ENCODE assay signal across 8 mouse cellular contexts in the genomic region with DNA sequence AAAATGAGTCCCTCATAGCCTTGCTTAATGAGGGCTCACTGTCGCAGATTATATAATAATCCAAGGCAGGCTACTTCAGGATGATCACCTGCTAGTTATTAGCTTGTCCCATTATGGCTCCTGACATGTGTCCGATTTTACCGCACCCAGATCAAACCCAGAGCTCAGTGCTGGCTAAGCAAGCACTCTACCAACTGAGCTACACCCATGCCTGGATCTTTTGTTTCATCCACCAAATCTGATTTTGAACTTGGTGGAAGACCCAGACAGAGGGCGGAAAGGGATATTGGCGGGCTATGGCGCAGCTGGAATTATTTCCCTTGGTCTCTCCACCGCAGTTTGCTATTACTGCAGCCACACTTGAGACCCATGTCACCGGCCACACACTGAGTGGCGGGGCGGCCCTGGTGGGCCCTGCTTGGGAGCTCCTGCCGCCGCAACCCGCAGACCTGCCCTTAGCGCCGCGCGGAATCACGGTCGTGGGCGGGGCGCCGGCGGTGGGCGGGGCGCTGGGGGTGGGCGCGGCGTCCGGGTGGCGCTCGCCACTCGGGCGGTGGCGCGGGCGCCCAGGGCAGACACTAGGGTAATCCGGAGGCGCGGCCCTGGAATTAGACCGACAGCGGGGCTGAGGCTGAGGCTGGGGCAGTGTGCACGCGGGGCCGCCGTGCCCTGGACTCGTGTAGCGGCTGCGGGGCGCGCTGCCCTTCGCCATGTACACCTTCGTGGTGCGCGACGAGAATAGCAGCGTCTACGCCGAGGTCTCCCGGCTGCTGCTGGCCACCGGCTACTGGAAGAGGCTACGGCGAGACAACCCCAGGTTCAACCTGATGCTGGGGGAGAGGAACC. TPM values are rescaled to one million over a fixed set of nuclear protein-coding genes. Genes with fewer than 3 reads are reported as not detected.
A peak's percentile ranks its signal among the peaks of the same experiment; 100 is the strongest.
DNase-seq lines count a peak whose midpoint lies in the region; ATAC-seq lines count a peak whose summit lies in the region.

A gene (plus strand): TSS at position 506 of the 846 bp plus-strand sequence.

- H3K27ac ChIP-seq in embryonic facial prominence, embryonic 10.5 days (replicated peaks): peak within 1 kb of the TSS; percentile 92
- H3K27ac ChIP-seq in intestine, embryonic 16.5 days (ENCODE audit: low read length): peak within 1 kb of the TSS; percentile 54
- peak within 1 kb of the TSS; percentile 86 for H3K27ac ChIP-seq in limb, embryonic 10.5 days
- no peak within 1 kb of the TSS for H3K27ac ChIP-seq in midbrain, embryonic 11.5 days (ENCODE audit: low read depth, low read length)

- 2% methylated on average over 62 of the region's 62 CpGs for WGBS in embryonic facial prominence, embryonic 10.5 days
- WGBS in intestine, embryonic 16.5 days: 2% methylated on average over 55 of the region's 62 CpGs
- WGBS in limb, embryonic 10.5 days: under 1% methylated on average over 62 of the region's 62 CpGs
- WGBS in midbrain, embryonic 11.5 days: 2% methylated on average over 61 of the region's 62 CpGs

- peak within 1 kb of the TSS; percentile 92 for H3K4me3 ChIP-seq in embryonic facial prominence, embryonic 10.5 days
- H3K4me3 ChIP-seq in intestine, embryonic 16.5 days (ENCODE audit: low read length): peak within 1 kb of the TSS; percentile 81
- peak within 1 kb of the TSS; percentile 70 for H3K4me3 ChIP-seq in limb, embryonic 10.5 days
- H3K4me3 ChIP-seq in midbrain, embryonic 11.5 days (ENCODE audit: low read depth, low read length): peak within 1 kb of the TSS; percentile 78

- no peaks in the 10 kb centered on the region for H3K9me3 ChIP-seq in embryonic facial prominence, embryonic 10.5 days
- H3K9me3 ChIP-seq in intestine, embryonic 16.5 days (ENCODE audit: control insufficient read depth, low read length): no peaks in the 10 kb centered on the region
- H3K9me3 ChIP-seq in limb, embryonic 10.5 days (replicated peaks): no peaks in the 10 kb centered on the region
- no peaks in the 10 kb centered on the region for H3K9me3 ChIP-seq in midbrain, embryonic 11.5 days (ENCODE audit: control insufficient read depth, low read length)

- H3K9ac ChIP-seq in intestine, embryonic 16.5 days (ENCODE audit: low read depth, low read length): peak within 1 kb of the TSS; percentile 79
- peak within 1 kb of the TSS; percentile 84 for H3K9ac ChIP-seq in midbrain, embryonic 11.5 days (ENCODE audit: low read length)

- H3K4me2 ChIP-seq in intestine, embryonic 16.5 days (ENCODE audit: low read depth, low read length): peak within 1 kb of the TSS; percentile 83
- peak within 1 kb of the TSS; percentile 54 for H3K4me2 ChIP-seq in midbrain, embryonic 11.5 days

- peaks cover 22% of the 10 kb centered on the region for H3K4me1 ChIP-seq in embryonic facial prominence, embryonic 10.5 days
- 0 out of 2 replicates have a peak, but pooled peaks cover 2% of the 10 kb centered on the region for H3K4me1 ChIP-seq in intestine, embryonic 16.5 days (ENCODE audit: control insufficient read depth, insufficient read depth, low read length)
- peaks cover 25% of the 10 kb centered on the region for H3K4me1 ChIP-seq in limb, embryonic 10.5 days
- H3K4me1 ChIP-seq in midbrain, embryonic 11.5 days (ENCODE audit: control insufficient read depth, insufficient read depth, low read length): peaks cover 9% of the 10 kb centered on the region

- no peaks in the 10 kb centered on the region for H3K27me3 ChIP-seq in embryonic facial prominence, embryonic 10.5 days (replicated peaks; ENCODE audit: low read depth, poor library complexity, severe bottlenecking)
- no peaks in the 10 kb centered on the region for H3K27me3 ChIP-seq in intestine, embryonic 16.5 days (replicated peaks; ENCODE audit: control insufficient read depth, insufficient read depth, low read length)
- no peaks in the 10 kb centered on the region for H3K27me3 ChIP-seq in limb, embryonic 10.5 days (ENCODE audit: low read depth, poor library complexity, severe bottlenecking)
- H3K27me3 ChIP-seq in midbrain, embryonic 11.5 days (ENCODE audit: control insufficient read depth, insufficient read depth, low read length): no peaks in the 10 kb centered on the region

- peaks cover 28% of the 10 kb centered on the region for H3K36me3 ChIP-seq in embryonic facial prominence, embryonic 10.5 days (replicated peaks)
- no peaks in the 10 kb centered on the region for H3K36me3 ChIP-seq in intestine, embryonic 16.5 days (ENCODE audit: control insufficient read depth, insufficient read depth, low read length)
- peaks cover 28% of the 10 kb centered on the region for H3K36me3 ChIP-seq in limb, embryonic 10.5 days
- no peaks in the 10 kb centered on the region for H3K36me3 ChIP-seq in midbrain, embryonic 11.5 days (ENCODE audit: control insufficient read depth, insufficient read depth, low read length)

- peak; percentile 85 to 92 for DNase-seq in adrenal gland, postnatal 36 days
- peak; percentile 89 for DNase-seq in embryonic facial prominence, embryonic 10.5 days (ENCODE audit: low spot score)
- peak; percentile 89 for DNase-seq in limb, embryonic 10.5 days (ENCODE audit: low spot score)
- peak; percentile 98 for DNase-seq in midbrain, embryonic 11.5 days (ENCODE audit: low spot score, missing footprints)
- peak; percentile 80 for DNase-seq in right cerebral cortex, postnatal 4 days
- peak; percentile 76 for DNase-seq in yolk sac, embryonic 10.5 days (ENCODE audit: low spot score)

- peak; percentile 88 for ATAC-seq in granulocyte monocyte progenitor cell, adult 5-6 weeks (replicated peaks; ENCODE audit: poor library complexity, severe bottlenecking)
- peak; percentile 94 for ATAC-seq in intestine, embryonic 16.5 days
- ATAC-seq in midbrain, embryonic 11.5 days (ENCODE audit: low FRiP score): peak; percentile 96

RNA-seq across cellular contexts. Expression of the gene that starts here (rescaled TPM):
- 10 to 100 TPM; 10.7 to 12.1 TPM for total RNA-seq in adrenal gland, postnatal 36 days (2021)
- polyA plus RNA-seq in embryonic facial prominence, embryonic 10.5 days (2016; fragmentation: Nextera tagmentation; extraction: Ambion mirVana): 14.3 and 14.7 TPM in 2 replicates
- 2.8 and 3.7 TPM in 2 replicates for total RNA-seq in granulocyte monocyte progenitor cell, adult 5-6 weeks (2014; fragmentation: Nextera tagmentation)
- total RNA-seq in granulocyte monocyte progenitor cell, adult 5-6 weeks (2017): 3.6 and 3.7 TPM in 2 replicates
- polyA plus RNA-seq in intestine, embryonic 16.5 days (2015; fragmentation: Nextera tagmentation; extraction: Ambion mirVana): 8.2 and 9.1 TPM in 2 replicates
- 16.5 and 19.8 TPM in 2 replicates for polyA plus RNA-seq in limb, embryonic 10.5 days (2016; fragmentation: Nextera tagmentation; extraction: Ambion mirVana)
- 10.2 and 11.5 TPM in 2 replicates for polyA plus RNA-seq in midbrain, embryonic 11.5 days (2014; fragmentation: Nextera tagmentation; extraction: Ambion mirVana)
